Mouse (Mus musculus): ENCODE data around the gene Prrt1.
A peak's percentile ranks its signal among the peaks of the same experiment; 100 is the strongest.

Prrt1 gene

DNA sequence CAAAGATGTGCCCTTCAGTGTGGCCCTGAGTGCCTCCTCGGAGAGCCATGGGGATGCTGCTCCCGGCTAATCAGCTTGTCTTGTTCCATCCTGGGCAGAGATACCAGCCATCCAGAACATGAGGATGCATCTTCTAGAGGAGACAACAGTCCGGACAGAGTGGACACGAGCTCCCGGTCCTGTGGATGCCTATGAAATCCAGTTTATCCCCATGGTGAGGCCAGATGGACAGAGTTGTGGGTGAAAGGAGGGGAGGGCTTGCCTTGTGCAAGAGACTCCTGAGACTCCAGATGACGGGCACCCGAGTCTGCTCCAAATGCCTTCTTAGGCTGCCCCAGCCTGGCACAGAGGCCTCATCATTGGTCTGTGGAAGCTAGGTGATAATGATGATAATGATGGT, 43.8 kb downstream of the Prrt1 start:
- no peak for DNase-seq (ENCODE audit: low spot score)

DNA sequence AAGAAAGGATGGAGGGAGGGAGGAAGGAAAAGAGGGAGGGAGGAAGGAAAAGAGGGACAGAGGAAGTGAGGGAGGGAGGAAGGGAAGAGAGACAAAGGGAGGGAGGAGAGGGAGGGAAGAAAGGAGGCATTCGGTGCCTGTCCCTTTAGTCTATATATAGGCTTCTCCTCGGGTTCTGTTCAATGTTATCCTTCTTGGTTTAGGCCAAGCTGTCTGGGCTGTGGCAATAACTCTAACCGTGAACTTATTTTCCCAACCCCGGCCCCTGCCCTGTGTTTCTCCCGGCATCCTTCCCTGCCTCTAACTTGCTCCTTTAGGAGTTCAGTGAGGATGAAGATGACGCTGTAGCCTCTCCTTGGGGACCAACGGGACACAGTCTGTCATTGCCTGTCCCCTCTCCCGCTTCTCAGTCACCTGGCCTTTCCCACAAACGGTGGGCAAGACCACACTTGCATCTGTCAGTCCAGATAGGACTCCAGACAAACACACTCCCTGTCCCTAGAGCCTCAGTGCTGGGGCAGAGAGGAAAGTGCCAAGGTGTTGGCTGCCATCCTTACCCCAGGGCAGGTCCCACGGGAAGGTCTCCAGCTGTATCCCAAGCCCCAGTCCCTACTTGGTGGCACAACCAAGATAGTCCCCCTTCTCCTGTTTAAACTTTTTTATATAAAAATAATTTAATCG, 45.3 kb downstream of the Prrt1 start:
- peak; percentile 62 for DNase-seq (ENCODE audit: low spot score)

DNA sequence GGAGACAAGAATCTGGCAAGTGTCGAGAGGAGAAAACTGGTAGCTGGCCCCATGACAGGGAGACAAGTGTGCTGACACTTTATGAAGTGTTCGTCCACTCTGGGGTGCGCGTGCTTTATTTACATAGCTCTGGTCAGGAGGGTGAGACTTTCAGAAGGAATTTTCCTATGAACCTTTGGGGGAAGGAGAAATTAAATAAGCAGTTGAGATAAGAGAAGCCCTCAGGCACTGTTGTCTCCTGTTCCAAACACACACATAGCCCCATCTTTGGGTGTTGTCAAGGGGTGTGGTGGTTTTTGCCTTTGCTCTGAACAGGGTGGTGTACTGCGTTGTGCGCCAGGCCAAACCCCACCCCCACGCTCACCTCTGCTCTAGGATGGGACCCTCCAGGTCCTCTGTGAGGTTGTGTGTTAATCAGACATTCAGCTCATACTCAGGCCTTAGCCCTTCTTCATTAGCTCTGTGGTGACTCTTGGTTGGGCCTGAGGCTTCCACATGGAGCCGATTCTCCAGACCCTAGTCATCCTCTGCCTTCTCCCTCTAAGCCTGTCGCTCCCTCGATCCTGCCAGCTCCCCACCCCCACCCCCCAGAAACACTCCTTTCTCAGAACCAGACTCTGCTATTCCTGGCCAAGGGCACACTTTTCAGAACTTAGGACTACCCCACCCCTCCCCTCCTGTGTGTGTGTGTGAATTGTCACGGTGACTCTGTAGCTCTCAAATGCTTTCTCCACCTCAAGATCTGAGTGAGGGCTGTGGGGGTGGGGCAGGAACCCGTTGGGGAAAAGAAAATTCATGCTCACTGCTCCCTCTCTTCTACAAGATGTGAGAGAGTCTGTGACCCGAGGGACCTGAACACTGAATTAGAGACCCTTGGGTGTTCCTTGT, 46.1 kb downstream of the Prrt1 start:
- DNase-seq (ENCODE audit: low spot score) = peak; percentile 48

DNA sequence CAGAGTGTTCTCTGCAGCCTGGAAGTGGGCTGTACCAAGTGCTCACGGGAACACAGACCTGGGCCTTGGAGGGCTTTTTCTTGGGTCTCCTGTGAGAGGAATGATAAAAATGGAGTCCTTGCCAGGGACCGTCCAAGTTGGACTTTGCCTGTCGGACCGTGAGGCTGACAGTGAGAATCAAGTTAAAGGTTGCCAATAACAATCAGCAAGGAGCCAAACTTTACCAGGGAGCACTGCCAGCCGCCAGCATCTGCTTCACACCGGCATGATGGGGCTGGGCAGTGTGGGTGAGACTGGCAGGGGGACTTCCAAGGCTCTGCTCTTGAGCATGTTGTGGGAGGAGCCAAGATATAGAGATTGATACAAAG, 46.7 kb downstream of the Prrt1 start:
- peak; percentile 64 for DNase-seq (ENCODE audit: low spot score)

DNA sequence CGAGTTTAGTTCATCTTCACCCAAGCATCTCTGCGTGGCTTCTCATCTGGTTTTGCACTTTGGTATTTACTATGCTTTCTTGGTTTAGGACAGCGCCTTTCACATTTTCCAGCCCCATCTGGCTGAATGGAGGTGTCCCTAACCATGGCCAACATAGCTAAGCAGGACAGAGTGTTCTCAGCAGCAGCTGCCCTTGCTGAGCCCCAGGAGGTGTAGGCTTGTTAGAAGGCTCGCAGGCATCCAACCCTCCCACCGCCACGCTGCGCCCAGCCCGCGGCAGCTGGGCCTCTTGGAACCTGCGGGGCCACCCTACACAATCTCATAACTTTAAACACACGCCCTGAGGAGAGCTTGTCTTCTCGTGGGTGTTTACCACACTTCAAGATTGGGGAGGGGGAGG, 47.3 kb downstream of the Prrt1 start:
- no peak for DNase-seq (ENCODE audit: low spot score)

DNA sequence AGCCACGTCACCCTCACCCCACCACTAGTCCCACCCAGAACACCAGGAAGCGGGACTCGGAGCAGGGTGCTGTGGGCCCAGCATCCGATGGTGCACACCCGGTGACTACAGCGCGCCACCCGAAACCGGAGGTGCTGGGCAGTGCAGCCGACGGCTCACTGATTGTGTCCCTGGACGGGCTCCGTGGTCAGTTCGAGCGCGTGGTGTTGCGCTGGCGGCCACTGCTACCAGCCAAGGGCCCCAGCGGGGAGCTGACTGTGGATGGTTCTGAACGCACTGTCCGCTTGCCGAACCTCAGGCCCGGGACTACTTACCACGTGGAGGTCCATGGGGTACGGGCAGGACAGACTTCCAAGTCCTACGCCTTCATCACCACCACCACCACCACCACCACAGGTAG, 50.9 kb downstream of the Prrt1 start:
- no peak for DNase-seq (ENCODE audit: low spot score)

DNA sequence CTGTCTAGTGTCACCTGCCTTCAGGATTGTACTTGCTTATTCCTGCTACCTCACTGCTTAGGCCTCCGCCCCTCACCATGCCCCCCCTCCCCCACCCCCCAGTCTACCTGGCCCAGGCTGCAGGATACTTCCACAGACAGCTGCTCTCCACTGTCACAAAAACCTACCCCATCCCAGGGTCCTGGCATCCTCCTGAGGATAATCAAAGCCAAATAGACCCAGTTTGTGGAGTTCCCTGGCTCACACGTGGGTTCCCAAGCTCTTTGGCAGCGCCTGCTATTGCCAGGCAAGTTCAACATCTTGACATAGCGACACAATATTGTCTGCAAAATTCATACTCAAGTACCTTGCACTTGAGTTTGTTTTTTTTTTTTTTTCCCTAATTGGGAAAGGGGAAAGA, 51.3 kb downstream of the Prrt1 start:
- no peak for DNase-seq (ENCODE audit: low spot score)

DNA sequence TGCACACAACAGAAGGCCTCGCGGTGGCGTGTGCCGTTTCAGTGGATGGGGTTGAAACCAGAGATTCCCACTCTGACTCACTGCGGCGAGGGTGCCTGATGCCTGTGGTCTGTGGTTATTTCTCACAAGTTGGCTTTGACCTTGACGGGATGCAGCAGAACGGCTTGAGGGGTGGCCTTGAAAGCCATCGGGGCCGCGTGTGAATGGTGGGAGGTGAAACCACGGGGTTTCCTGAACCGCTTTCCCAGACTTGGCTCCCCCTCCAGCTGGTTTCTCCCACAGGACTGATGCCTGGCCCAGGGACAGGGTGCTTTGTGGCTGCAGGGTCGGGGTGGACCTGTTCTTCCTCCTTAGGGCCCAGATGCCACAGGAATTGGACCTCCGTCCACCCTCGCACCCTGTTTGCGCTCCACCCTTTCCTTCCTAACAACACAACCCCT, 51.8 kb downstream of the Prrt1 start:
- no peak for DNase-seq (ENCODE audit: low spot score)

DNA sequence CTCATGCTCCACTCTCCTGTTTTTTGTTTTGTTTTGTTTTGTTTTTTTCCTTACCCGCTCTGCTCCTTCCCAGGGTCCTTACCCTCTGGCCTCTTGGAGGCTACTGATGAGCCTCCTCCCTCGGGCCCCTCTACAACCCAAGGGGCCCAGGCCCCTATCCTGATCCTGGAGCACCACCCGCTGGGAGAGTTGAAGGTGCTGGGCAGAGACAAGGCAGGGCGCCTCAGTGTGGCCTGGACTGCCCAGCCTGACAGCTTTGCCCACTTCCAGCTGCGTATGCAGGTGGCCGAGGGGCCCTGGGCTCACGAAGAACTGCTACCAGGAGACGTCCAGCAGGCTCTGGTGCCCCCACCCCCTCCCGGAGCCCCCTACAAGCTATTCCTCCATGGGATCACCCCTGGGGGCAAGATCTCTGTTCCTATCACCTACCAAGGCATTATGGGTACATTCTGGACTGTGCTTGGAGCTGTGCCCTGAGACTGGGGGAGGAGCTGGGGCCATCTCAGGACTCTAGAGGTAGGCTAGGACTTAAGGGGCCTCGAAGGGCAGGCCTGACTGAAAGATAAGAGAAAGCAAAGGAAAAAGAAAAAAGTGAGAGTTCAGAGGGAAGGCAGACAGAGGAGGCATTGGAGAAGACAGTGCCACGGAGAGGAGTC, 52.7 kb downstream of the Prrt1 start:
- DNase-seq (ENCODE audit: low spot score) = no peak

All from adipocyte (in vitro differentiated cells).